Mouse (Mus musculus): ENCODE results near the gene Ankrd6. TPM values are rescaled to one million over a fixed set of nuclear protein-coding genes. Genes with fewer than 3 reads are reported as not detected.

The Ankrd6 gene
- total and polyA plus RNA-seq, 3 experiments: 1.1 to 1.8 TPM; not detected in 1

GRCm38 (mm10) chr4:32940984-32941383 is 9.7 kb downstream of the Ankrd6 start:
- H3K4me1 ChIP-seq (ENCODE audit: control insufficient read depth in 1 of 2, insufficient read depth in 2 of 2, low read length in 2 of 2): no peaks in the 10 kb centered on the region; a peak in 1 of 4 replicates
- no peak overlapping the region for H3K27ac ChIP-seq (ENCODE audit: control insufficient read depth, low read depth, low read length)
- no peaks in the 10 kb centered on the region for H3K36me3 ChIP-seq (ENCODE audit: control insufficient read depth in 1 of 2, insufficient read depth in 2 of 2, low read length in 2 of 2)
- H3K9ac ChIP-seq (ENCODE audit: control insufficient read depth, low read depth, low read length, poor library complexity, severe bottlenecking): no peak overlapping the region
- DNase-seq (ENCODE audit: low read depth, low spot score): no peak
- H3K4me3 ChIP-seq (ENCODE audit: control insufficient read depth in 1 of 2, insufficient read depth in 1 of 2, low read depth in 2 of 2, low read length in 2 of 2): no peak overlapping the region
- H3K27me3 ChIP-seq (ENCODE audit: control insufficient read depth in 1 of 2, insufficient read depth in 2 of 2, low read length in 2 of 2): peaks cover 2 to 6% of the 10 kb centered on the region in 2 experiments; a peak in 2 of 4 replicates
- no peak for TF ChIP-seq MAFK (IDR thresholded peaks at IDR 0.05; ENCODE audit: borderline replicate concordance, low read depth, low read length)
- no peak for TF ChIP-seq HCFC1 (IDR thresholded peaks at IDR 0.05; ENCODE audit: low read depth, low read length)
- no peak for TF ChIP-seq CHD1 (IDR thresholded peaks at IDR 0.05; ENCODE audit: low read depth, low read length)
- TF ChIP-seq KAT2A (conservative IDR thresholded peaks at IDR 0.05; ENCODE audit: low read depth, low read length): no peak
- TF ChIP-seq ELF1 (IDR thresholded peaks at IDR 0.05; ENCODE audit: low read depth, low read length): no peak
- no peak for TF ChIP-seq GATA1 (IDR thresholded peaks at IDR 0.05; ENCODE audit: low read depth, low read length)
- TF ChIP-seq POLR2A (IDR thresholded peaks at IDR 0.05; ENCODE audit: control insufficient read depth in 1 of 2, insufficient read depth in 1 of 2, low read depth in 1 of 2, low read length in 2 of 2, poor library complexity in 1 of 2): no peak
- no peak for TF ChIP-seq RCOR1 (IDR thresholded peaks at IDR 0.05; ENCODE audit: low read depth, low read length)
- TF ChIP-seq SMC3 (IDR thresholded peaks at IDR 0.05; ENCODE audit: low read depth, low read length): no peak
- no peak for TF ChIP-seq POLR2AphosphoS5 (IDR thresholded peaks at IDR 0.05; ENCODE audit: borderline replicate concordance, low read depth, low read length)
- no peak for TF ChIP-seq E2F4 (IDR thresholded peaks at IDR 0.05; ENCODE audit: borderline replicate concordance, low read depth, low read length)
- TF ChIP-seq POLR2AphosphoS2 (IDR thresholded peaks at IDR 0.05; ENCODE audit: low read length): no peak
- no peak for TF ChIP-seq MXI1 (IDR thresholded peaks at IDR 0.05; ENCODE audit: low read depth, low read length)
- no peak for TF ChIP-seq ETS1 (IDR thresholded peaks at IDR 0.05; ENCODE audit: low read depth, low read length)
- TF ChIP-seq MAX (IDR thresholded peaks at IDR 0.05; ENCODE audit: low read length): no peak
- no peak for TF ChIP-seq EP300 (IDR thresholded peaks at IDR 0.05; ENCODE audit: low read depth in 1 of 2, low read length in 2 of 2)
- no peak for TF ChIP-seq MYB (IDR thresholded peaks at IDR 0.05; ENCODE audit: low read depth, low read length)
- TF ChIP-seq TAL1 (IDR thresholded peaks at IDR 0.05; ENCODE audit: low read length): no peak
- H3K9me3 ChIP-seq (replicated peaks; ENCODE audit: insufficient read depth, low read length): no peaks in the 10 kb centered on the region
- no peaks in the 10 kb centered on the region for H3K79me2 ChIP-seq (ENCODE audit: control insufficient read depth, insufficient read depth, low read length, poor library complexity)

DNA sequence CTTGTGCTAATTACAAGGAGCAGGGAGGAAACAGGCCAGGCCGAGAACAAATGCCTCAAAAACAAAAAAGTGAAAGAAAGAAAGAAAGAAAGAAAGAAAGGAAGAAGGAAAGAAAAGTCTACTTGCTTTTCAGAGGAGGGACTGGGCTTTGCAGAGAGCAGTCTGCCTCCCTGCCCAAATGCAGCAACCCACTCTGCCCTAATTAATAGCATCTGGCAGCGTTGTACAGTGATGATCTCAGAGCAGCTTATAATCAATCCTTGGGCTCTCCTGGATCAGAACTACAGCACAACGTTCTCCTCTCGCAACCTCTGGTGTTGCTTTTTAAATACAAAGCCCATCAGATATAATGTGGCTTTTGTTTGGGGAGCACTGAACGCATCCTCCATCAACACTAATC is 10.7 kb downstream of the Ankrd6 start:
- no peak for DNase-seq (ENCODE audit: low read depth, low spot score)
- Histone ChIP-seq H3K4me1 (ENCODE audit: control insufficient read depth in 1 of 2, insufficient read depth in 2 of 2, low read length in 2 of 2) (no peaks in the 10 kb centered on the region; a peak in 1 of 4 replicates), H3K36me3 (ENCODE audit: control insufficient read depth in 1 of 2, insufficient read depth in 2 of 2, low read length in 2 of 2) (no peaks in the 10 kb centered on the region), H3K27me3 (ENCODE audit: control insufficient read depth in 1 of 2, insufficient read depth in 2 of 2, low read length in 2 of 2) (peaks cover 2 to 6% of the 10 kb centered on the region in 2 experiments; a peak in 2 of 4 replicates), H3K79me2 (ENCODE audit: control insufficient read depth, insufficient read depth, low read length, poor library complexity) (no peaks in the 10 kb centered on the region), H3K9me3 (replicated peaks; ENCODE audit: insufficient read depth, low read length) (no peaks in the 10 kb centered on the region), H3K27ac (ENCODE audit: control insufficient read depth, low read depth, low read length) (no peak overlapping the region), H3K9ac (ENCODE audit: control insufficient read depth, low read depth, low read length, poor library complexity, severe bottlenecking) (no peak overlapping the region), H3K4me3 (ENCODE audit: control insufficient read depth in 1 of 2, insufficient read depth in 1 of 2, low read depth in 2 of 2, low read length in 2 of 2) (no peak overlapping the region)
- TF ChIP-seq E2F4 (IDR thresholded peaks at IDR 0.05; ENCODE audit: borderline replicate concordance, low read depth, low read length): no peak
- TF ChIP-seq CTCF (IDR thresholded peaks at IDR 0.05 in 2 of 3, conservative IDR thresholded peaks at IDR 0.05 in 1 of 3; ENCODE audit: control insufficient read depth in 1 of 3, insufficient read depth in 1 of 3, low read depth in 2 of 3, low read length in 3 of 3, poor library complexity in 1 of 3, severe bottlenecking in 1 of 3): no peak
- no peak for TF ChIP-seq ELF1 (IDR thresholded peaks at IDR 0.05; ENCODE audit: low read depth, low read length)
